Mouse (Mus musculus): ENCODE data around the gene Ndrg3.

- TF ChIP-seq GATA1 (IDR thresholded peaks at IDR 0.05; ENCODE audit: borderline replicate concordance, low read length): no peak
- no peak for TF ChIP-seq FLI1 (IDR thresholded peaks at IDR 0.05; ENCODE audit: low read length)
Measured at GRCm38 (mm10) chr2:156915559-156915958, 76.3 kb downstream of the Ndrg3 start.
